Mouse (Mus musculus): ENCODE data around the gene Mtf2. TPM values are rescaled to one million over a fixed set of nuclear protein-coding genes. Genes with fewer than 3 reads are reported as not detected.
A peak's percentile ranks its signal among the peaks of the same experiment; 100 is the strongest.
"Not testable (repeated sequence)": the region's sequence is repeated elsewhere in the genome, so short reads cannot be mapped to it uniquely, and the experiment has no call there.

Mtf2 gene
- polyA plus RNA-seq, 1 experiment from 2014 or later: 113 TPM

- Histone ChIP-seq H3K4me1 (ENCODE audit: control insufficient read depth, insufficient read depth, low read length) (no peaks in the 10 kb centered on the region), H3K36me3 (ENCODE audit: control insufficient read depth, insufficient read depth, low read length) (no peaks in the 10 kb centered on the region), H3K9ac (replicated peaks; ENCODE audit: low read length) (no peak overlapping the region), H3K27me3 (ENCODE audit: control insufficient read depth, insufficient read depth, low read length) (no peaks in the 10 kb centered on the region), H3K27ac (replicated peaks; ENCODE audit: low read depth, low read length) (no peak overlapping the region), H3K9me3 (ENCODE audit: control insufficient read depth, low read length) (no peaks in the 10 kb centered on the region), H3K4me2 (ENCODE audit: low read length) (no peak overlapping the region), H3K4me3 (replicated peaks; ENCODE audit: low read depth, low read length) (no peak overlapping the region)
- peak; percentile 89 for DNase-seq
- ATAC-seq (ENCODE audit: low FRiP score, low TSS enrichment): no peak
- whole genome bisulfite sequencing: 34% methylated on average over 4 of the region's 4 CpGs
Observed at GRCm38 (mm10) chr5:108034194-108034593, 31.3 kb upstream of the Mtf2 start.

- Histone ChIP-seq H3K4me3 (replicated peaks; ENCODE audit: low read depth, low read length) (no peak overlapping the region), H3K9ac (replicated peaks; ENCODE audit: low read length) (no peak overlapping the region), H3K27ac (replicated peaks; ENCODE audit: low read depth, low read length) (no peak overlapping the region), H3K4me2 (ENCODE audit: low read length) (no peak overlapping the region), H3K4me1 (ENCODE audit: control insufficient read depth, insufficient read depth, low read length) (no peaks in the 10 kb centered on the region), H3K27me3 (ENCODE audit: control insufficient read depth, insufficient read depth, low read length) (no peaks in the 10 kb centered on the region), H3K36me3 (ENCODE audit: control insufficient read depth, insufficient read depth, low read length) (no peaks in the 10 kb centered on the region), H3K9me3 (ENCODE audit: control insufficient read depth, low read length) (no peaks in the 10 kb centered on the region)
- ATAC-seq (ENCODE audit: low FRiP score, low TSS enrichment) (no peak), DNase-seq (peak; percentile 9)
- WGBS: 58% methylated on average over 2 of the region's 2 CpGs
Observed at GRCm38 (mm10) chr5:108035523-108035922, 30.0 kb upstream of the Mtf2 start.

- H3K36me3 ChIP-seq (ENCODE audit: control insufficient read depth, insufficient read depth, low read length): no peaks in the 10 kb centered on the region
- H3K27ac ChIP-seq (replicated peaks; ENCODE audit: low read depth, low read length): no peak overlapping the region
- 81% methylated on average over 5 of the region's 5 CpGs for WGBS
- no peaks in the 10 kb centered on the region for H3K9me3 ChIP-seq (ENCODE audit: control insufficient read depth, low read length)
- H3K4me2 ChIP-seq (ENCODE audit: low read length): no peak overlapping the region
- ATAC-seq (ENCODE audit: low FRiP score, low TSS enrichment): no peak
- no peaks in the 10 kb centered on the region for H3K27me3 ChIP-seq (ENCODE audit: control insufficient read depth, insufficient read depth, low read length)
- H3K9ac ChIP-seq (replicated peaks; ENCODE audit: low read length): no peak overlapping the region
- H3K4me1 ChIP-seq (ENCODE audit: control insufficient read depth, insufficient read depth, low read length): no peaks in the 10 kb centered on the region
- no peak overlapping the region for H3K4me3 ChIP-seq (replicated peaks; ENCODE audit: low read depth, low read length)
- peak; percentile 8 for DNase-seq
Observed at GRCm38 (mm10) chr5:108042061-108042460, 23.4 kb upstream of the Mtf2 start.

- 71% methylated on average over 1 of the region's 1 CpGs for WGBS
- ATAC-seq (ENCODE audit: low FRiP score, low TSS enrichment): no peak
- H3K9ac ChIP-seq (replicated peaks; ENCODE audit: low read length): no peak overlapping the region
- H3K4me3 ChIP-seq (replicated peaks; ENCODE audit: low read depth, low read length): no peak overlapping the region
- H3K27me3 ChIP-seq (ENCODE audit: control insufficient read depth, insufficient read depth, low read length): no peaks in the 10 kb centered on the region
- no peaks in the 10 kb centered on the region for H3K36me3 ChIP-seq (ENCODE audit: control insufficient read depth, insufficient read depth, low read length)
- H3K4me2 ChIP-seq (ENCODE audit: low read length): no peak overlapping the region
- no peak overlapping the region for H3K27ac ChIP-seq (replicated peaks; ENCODE audit: low read depth, low read length)
- no peak for DNase-seq
- no peaks in the 10 kb centered on the region for H3K9me3 ChIP-seq (ENCODE audit: control insufficient read depth, low read length)
- no peaks in the 10 kb centered on the region for H3K4me1 ChIP-seq (ENCODE audit: control insufficient read depth, insufficient read depth, low read length)
Observed at GRCm38 (mm10) chr5:108043908-108044307, 21.6 kb upstream of the Mtf2 start.

- Histone ChIP-seq H3K4me1 (ENCODE audit: control insufficient read depth, insufficient read depth, low read length) (no peaks in the 10 kb centered on the region), H3K27ac (replicated peaks; ENCODE audit: low read depth, low read length) (no peak overlapping the region), H3K4me3 (replicated peaks; ENCODE audit: low read depth, low read length) (no peak overlapping the region), H3K36me3 (ENCODE audit: control insufficient read depth, insufficient read depth, low read length) (no peaks in the 10 kb centered on the region), H3K4me2 (ENCODE audit: low read length) (no peak overlapping the region), H3K27me3 (ENCODE audit: control insufficient read depth, insufficient read depth, low read length) (no peaks in the 10 kb centered on the region), H3K9ac (replicated peaks; ENCODE audit: low read length) (no peak overlapping the region), H3K9me3 (ENCODE audit: control insufficient read depth, low read length) (no peaks in the 10 kb centered on the region)
- WGBS: 4% methylated on average over 3 of the region's 3 CpGs
- DNase-seq: no peak
- no peak for ATAC-seq (ENCODE audit: low FRiP score, low TSS enrichment)
Observed at GRCm38 (mm10) chr5:108049711-108050268, 15.7 kb upstream of the Mtf2 start.

- DNase-seq (no peak), ATAC-seq (ENCODE audit: low FRiP score, low TSS enrichment) (no peak)
- Histone ChIP-seq H3K4me2 (ENCODE audit: low read length) (no peak overlapping the region), H3K27ac (replicated peaks; ENCODE audit: low read depth, low read length) (no peak overlapping the region), H3K4me1 (ENCODE audit: control insufficient read depth, insufficient read depth, low read length) (no peaks in the 10 kb centered on the region), H3K27me3 (ENCODE audit: control insufficient read depth, insufficient read depth, low read length) (no peaks in the 10 kb centered on the region), H3K9me3 (ENCODE audit: control insufficient read depth, low read length) (no peaks in the 10 kb centered on the region), H3K9ac (replicated peaks; ENCODE audit: low read length) (no peak overlapping the region), H3K36me3 (ENCODE audit: control insufficient read depth, insufficient read depth, low read length) (no peaks in the 10 kb centered on the region), H3K4me3 (replicated peaks; ENCODE audit: low read depth, low read length) (no peak overlapping the region)
- WGBS: 86% methylated on average over 2 of the region's 2 CpGs
Observed at GRCm38 (mm10) chr5:108051026-108051425, 14.4 kb upstream of the Mtf2 start.

GRCm38 (mm10) chr5:108051727-108052126 lies 13.7 kb upstream of the Mtf2 start:
- DNase-seq; H3K36me3 ChIP-seq (ENCODE audit: control insufficient read depth, insufficient read depth, low read length); H3K4me3 ChIP-seq (replicated peaks; ENCODE audit: low read depth, low read length); ATAC-seq (ENCODE audit: low FRiP score, low TSS enrichment); H3K27me3 ChIP-seq (ENCODE audit: control insufficient read depth, insufficient read depth, low read length); H3K27ac ChIP-seq (replicated peaks; ENCODE audit: low read depth, low read length); H3K4me1 ChIP-seq (ENCODE audit: control insufficient read depth, insufficient read depth, low read length); H3K9ac ChIP-seq (replicated peaks; ENCODE audit: low read length); H3K4me2 ChIP-seq (ENCODE audit: low read length); H3K9me3 ChIP-seq (ENCODE audit: control insufficient read depth, low read length): not testable (repeated sequence)
- 96% methylated on average over 9 of the region's 9 CpGs for WGBS

GRCm38 (mm10) chr5:108052200-108052599 lies 13.3 kb upstream of the Mtf2 start:
- 74% methylated on average over 1 of the region's 1 CpGs for WGBS
- no peak overlapping the region for H3K4me3 ChIP-seq (replicated peaks; ENCODE audit: low read depth, low read length)
- no peaks in the 10 kb centered on the region for H3K9me3 ChIP-seq (ENCODE audit: control insufficient read depth, low read length)
- ATAC-seq (ENCODE audit: low FRiP score, low TSS enrichment) (no peak), DNase-seq (no peak)
- no peak overlapping the region for H3K4me2 ChIP-seq (ENCODE audit: low read length)
- H3K36me3 ChIP-seq (ENCODE audit: control insufficient read depth, insufficient read depth, low read length): no peaks in the 10 kb centered on the region
- H3K27me3 ChIP-seq (ENCODE audit: control insufficient read depth, insufficient read depth, low read length): no peaks in the 10 kb centered on the region
- no peak overlapping the region for H3K9ac ChIP-seq (replicated peaks; ENCODE audit: low read length)
- H3K4me1 ChIP-seq (ENCODE audit: control insufficient read depth, insufficient read depth, low read length): no peaks in the 10 kb centered on the region
- H3K27ac ChIP-seq (replicated peaks; ENCODE audit: low read depth, low read length): no peak overlapping the region

GRCm38 (mm10) chr5:108053566-108053965 lies 11.9 kb upstream of the Mtf2 start:
- ATAC-seq (ENCODE audit: low FRiP score, low TSS enrichment) (no peak), DNase-seq (no peak)
- Histone ChIP-seq H3K4me2 (ENCODE audit: low read length) (no peak overlapping the region), H3K27me3 (ENCODE audit: control insufficient read depth, insufficient read depth, low read length) (no peaks in the 10 kb centered on the region), H3K4me1 (ENCODE audit: control insufficient read depth, insufficient read depth, low read length) (no peaks in the 10 kb centered on the region), H3K9me3 (ENCODE audit: control insufficient read depth, low read length) (no peaks in the 10 kb centered on the region), H3K4me3 (replicated peaks; ENCODE audit: low read depth, low read length) (no peak overlapping the region), H3K27ac (replicated peaks; ENCODE audit: low read depth, low read length) (no peak overlapping the region), H3K36me3 (ENCODE audit: control insufficient read depth, insufficient read depth, low read length) (no peaks in the 10 kb centered on the region), H3K9ac (replicated peaks; ENCODE audit: low read length) (no peak overlapping the region)
- 93% methylated on average over 6 of the region's 6 CpGs for WGBS

Data from midbrain, embryonic 14.5 days (tissue).